ENCODE assay signal across 8 mouse cellular contexts in the genomic region with DNA sequence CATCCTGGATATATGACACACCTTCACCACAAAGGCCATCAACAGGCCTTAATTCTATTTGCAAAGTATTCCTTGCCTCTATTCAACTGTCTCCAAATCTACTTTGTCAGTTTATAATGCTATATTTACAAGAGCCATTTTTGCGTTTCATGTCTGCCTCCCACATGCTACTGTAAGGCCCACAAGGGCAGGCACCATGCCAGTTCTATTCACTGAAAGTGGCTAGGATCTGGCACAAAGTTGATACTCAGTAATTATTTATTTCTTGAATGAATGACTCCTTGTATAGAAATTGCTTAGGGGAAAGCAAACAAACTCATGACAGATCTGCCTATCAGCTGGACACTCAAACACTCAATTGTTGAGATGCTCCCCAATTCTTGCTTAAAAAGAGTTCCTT.
A peak's percentile ranks its signal among the peaks of the same experiment; 100 is the strongest.
DNase-seq lines count a peak whose midpoint lies in the region; ATAC-seq lines count a peak whose summit lies in the region.

No protein-coding gene starts in this region.

- peak overlapping the region; percentile 29 for H3K4me2 ChIP-seq in hindbrain, embryonic 13.5 days
- H3K4me2 ChIP-seq in hindbrain, embryonic 11.5 days (replicated peaks; ENCODE audit: low read depth, low read length) = no peak overlapping the region
- peak overlapping the region; percentile 51; the same call in 1 of the 2 replicates for H3K4me2 ChIP-seq in neural tube, embryonic 12.5 days (replicated peaks)

- no peak overlapping the region for H3K4me3 ChIP-seq in hindbrain, embryonic 13.5 days
- no peak overlapping the region for H3K4me3 ChIP-seq in hindbrain, embryonic 11.5 days (ENCODE audit: low read depth, low read length)
- no peak overlapping the region for H3K4me3 ChIP-seq in neural tube, embryonic 12.5 days

- ATAC-seq in cerebellum, adult (ENCODE audit: insufficient number of reproducible peaks, low FRiP score, low TSS enrichment) = no peak
- no peak for ATAC-seq in hindbrain, embryonic 13.5 days (ENCODE audit: low FRiP score)
- ATAC-seq in hindbrain, embryonic 11.5 days (ENCODE audit: low FRiP score) = no peak
- ATAC-seq in neural tube, embryonic 12.5 days (ENCODE audit: low FRiP score, low read depth) = no peak

- no peaks in the 10 kb centered on the region for H3K9me3 ChIP-seq in hindbrain, embryonic 13.5 days
- H3K9me3 ChIP-seq in hindbrain, embryonic 11.5 days (ENCODE audit: control insufficient read depth, low read length) = no peaks in the 10 kb centered on the region
- H3K9me3 ChIP-seq in neural tube, embryonic 12.5 days = no peaks in the 10 kb centered on the region

- no peak overlapping the region for H3K27ac ChIP-seq in hindbrain, embryonic 13.5 days
- no peak overlapping the region for H3K27ac ChIP-seq in hindbrain, embryonic 11.5 days (ENCODE audit: low read depth, low read length)
- no peak overlapping the region for H3K27ac ChIP-seq in neural tube, embryonic 12.5 days

- peaks cover 22% of the 10 kb centered on the region for H3K36me3 ChIP-seq in hindbrain, embryonic 13.5 days
- H3K36me3 ChIP-seq in hindbrain, embryonic 11.5 days (ENCODE audit: control insufficient read depth, insufficient read depth, low read length) = no peaks in the 10 kb centered on the region
- peaks cover 28% of the 10 kb centered on the region for H3K36me3 ChIP-seq in neural tube, embryonic 12.5 days

- H3K27me3 ChIP-seq in hindbrain, embryonic 13.5 days = no peaks in the 10 kb centered on the region
- no peaks in the 10 kb centered on the region for H3K27me3 ChIP-seq in hindbrain, embryonic 11.5 days (ENCODE audit: control insufficient read depth, insufficient read depth, low read length)
- no peaks in the 10 kb centered on the region for H3K27me3 ChIP-seq in neural tube, embryonic 12.5 days (replicated peaks)

- H3K4me1 ChIP-seq in hindbrain, embryonic 13.5 days (replicated peaks) = peaks cover 69% of the 10 kb centered on the region
- peaks cover 8% of the 10 kb centered on the region for H3K4me1 ChIP-seq in hindbrain, embryonic 11.5 days (replicated peaks; ENCODE audit: control insufficient read depth, insufficient read depth, low read length)
- peaks cover 49% of the 10 kb centered on the region for H3K4me1 ChIP-seq in neural tube, embryonic 12.5 days

- H3K9ac ChIP-seq in hindbrain, embryonic 13.5 days = no peak overlapping the region
- no peak overlapping the region for H3K9ac ChIP-seq in hindbrain, embryonic 11.5 days (ENCODE audit: low read depth, low read length)
- H3K9ac ChIP-seq in neural tube, embryonic 12.5 days = no peak overlapping the region

- 47% methylated on average over 1 of the region's 1 CpGs for WGBS in hindbrain, embryonic 13.5 days
- WGBS in hindbrain, embryonic 11.5 days = 74% methylated on average over 1 of the region's 1 CpGs
- 64% methylated on average over 1 of the region's 1 CpGs for WGBS in neural tube, embryonic 12.5 days

- DNase-seq in cerebellum, postnatal 10 days = peak; percentile 64 to 73
- DNase-seq in hindbrain, embryonic 11.5 days (ENCODE audit: low spot score) = no peak
- DNase-seq in neural tube, embryonic 10.5 days (ENCODE audit: extremely low spot score, low spot score) = no peak
- peak; percentile 17 for DNase-seq in retina, postnatal 7 days (ENCODE audit: low read depth, low spot score)
- DNase-seq in thymus, postnatal 0 days (ENCODE audit: low spot score) = no peak

Comparison
In these comparisons a context has a peak if more than half of its experiments do, and no peak if none do; other contexts are left out.
1. DNase-seq: peak in cerebellum, postnatal 10 days (2 of 2) and retina, postnatal 7 days (single experiment); none in hindbrain, embryonic 11.5 days (single experiment), neural tube, embryonic 10.5 days (single experiment) and thymus, postnatal 0 days (single experiment).